Mouse (Mus musculus) bone marrow, adult 2 months (tissue): ENCODE results near the gene Ccdc86.

Experiments
- CTCF ChIP-seq: fragments of 200-500 bp; IDR thresholded peaks from 2 replicates; pipeline ENCODE4 v1.5.1; 2011; ENCODE audit warnings: low read length, control low read depth; ENCODE audit not compliant: control insufficient read depth, insufficient read depth
- POLR2A ChIP-seq: fragments of 200-500 bp; IDR thresholded peaks from 2 replicates; pipeline ENCODE4 v1.6.1; 2011; ENCODE audit warnings: low read depth, mild to moderate bottlenecking, control low read depth, low read length, borderline replicate concordance; ENCODE audit not compliant: control insufficient read depth

DNA sequence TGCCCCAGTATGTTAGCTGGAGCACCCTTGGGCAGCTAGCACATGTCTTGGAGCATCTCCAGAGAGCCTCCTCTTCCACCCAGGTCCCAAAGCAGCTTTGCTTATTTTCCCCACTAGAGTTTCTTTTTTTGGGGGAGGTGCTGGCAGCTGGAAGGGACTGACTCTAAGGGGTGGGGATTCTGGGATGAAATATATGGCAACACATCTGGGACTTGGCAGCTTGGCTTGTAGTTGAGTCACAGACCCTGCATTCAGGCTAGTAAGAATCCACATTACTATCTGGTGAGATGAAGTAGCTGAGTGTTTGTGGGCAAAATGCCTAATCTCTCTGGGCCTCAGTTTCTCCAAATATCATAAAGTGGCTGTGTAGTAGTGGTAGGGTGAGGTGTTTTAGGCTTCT, 42.8 kb upstream of the Ccdc86 start:
- TF ChIP-seq CTCF = no peak
- TF ChIP-seq POLR2A = no peak
